Mouse (Mus musculus) testis, postnatal 10 days (tissue): ENCODE data around the gene Col26a1.
"Not testable (repeated sequence)": the region's sequence is repeated elsewhere in the genome, so short reads cannot be mapped to it uniquely, and the experiment has no call there.

Experiments
- DNase-seq: peaks from one replicate; pipeline ENCODE4 v3.0.0; 2021; ENCODE audit warnings: low spot score

Col26a1 gene

DNA sequence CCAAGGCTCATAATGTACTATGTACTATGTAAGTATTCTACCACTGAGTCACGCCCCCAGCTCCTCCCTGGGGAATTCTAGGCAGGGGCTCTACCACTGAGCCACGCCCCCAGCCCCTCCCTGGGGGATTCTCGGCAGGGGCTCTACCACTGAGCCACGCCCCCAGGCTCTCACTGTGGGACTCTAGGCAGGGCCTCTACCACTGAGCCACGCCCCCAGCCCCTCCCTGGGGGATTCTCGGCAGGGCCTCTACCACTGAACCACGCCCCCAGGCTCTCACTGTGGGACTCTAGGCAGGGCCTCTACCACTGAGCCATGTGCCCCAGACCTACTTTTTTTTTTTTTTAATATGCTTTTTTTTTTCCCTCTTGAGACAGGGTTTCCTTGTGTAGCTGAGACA is 129.8 kb downstream of the Col26a1 start:
- DNase-seq: not testable (repeated sequence)

GRCm38 (mm10) chr5:136752104-136752503 is 130.9 kb downstream of the Col26a1 start:
- DNase-seq: no peak

DNA sequence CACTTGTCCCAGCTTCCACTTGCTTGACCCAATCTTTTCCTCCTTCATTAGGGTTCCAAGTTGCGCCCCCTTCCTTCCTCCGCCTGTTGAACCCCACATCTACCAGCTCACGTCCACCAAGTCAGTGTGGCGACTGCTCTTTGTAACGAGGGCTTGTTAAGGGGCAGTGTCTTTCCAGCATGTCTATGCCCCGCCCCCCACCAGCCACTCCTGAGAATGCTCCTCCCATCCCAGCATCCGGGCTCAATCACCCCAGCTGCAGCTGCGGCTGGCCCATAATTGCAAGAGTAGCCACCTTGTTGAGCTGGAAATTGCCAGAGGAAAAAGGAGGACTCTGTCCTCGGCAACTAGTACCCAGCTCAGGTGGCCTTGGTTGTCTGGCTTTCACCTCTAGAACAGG is 136.4 kb downstream of the Col26a1 start:
- no peak for DNase-seq

- no peak for DNase-seq
Measured at GRCm38 (mm10) chr5:136738918-136739317, 144.1 kb downstream of the Col26a1 start.

DNA sequence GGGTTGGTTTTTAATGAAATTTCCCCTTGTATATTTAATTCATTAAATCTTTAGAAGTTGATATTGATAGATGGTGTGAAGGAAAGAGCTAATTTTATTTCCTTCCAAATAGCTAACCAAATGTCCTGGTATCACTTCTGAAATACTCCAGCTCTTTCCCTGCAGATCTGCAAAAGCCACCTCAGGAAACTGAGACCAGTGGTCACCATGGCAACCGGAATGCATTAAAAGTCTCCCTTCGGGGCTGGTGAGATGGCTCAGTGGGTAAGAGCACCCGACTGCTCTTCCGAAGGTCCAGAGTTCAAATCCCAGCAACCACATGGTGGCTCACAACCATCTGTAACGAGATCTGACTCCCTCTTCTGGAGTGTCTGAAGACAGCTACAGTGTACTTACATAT is 156.7 kb downstream of the Col26a1 start:
- DNase-seq: not testable (repeated sequence)

DNA sequence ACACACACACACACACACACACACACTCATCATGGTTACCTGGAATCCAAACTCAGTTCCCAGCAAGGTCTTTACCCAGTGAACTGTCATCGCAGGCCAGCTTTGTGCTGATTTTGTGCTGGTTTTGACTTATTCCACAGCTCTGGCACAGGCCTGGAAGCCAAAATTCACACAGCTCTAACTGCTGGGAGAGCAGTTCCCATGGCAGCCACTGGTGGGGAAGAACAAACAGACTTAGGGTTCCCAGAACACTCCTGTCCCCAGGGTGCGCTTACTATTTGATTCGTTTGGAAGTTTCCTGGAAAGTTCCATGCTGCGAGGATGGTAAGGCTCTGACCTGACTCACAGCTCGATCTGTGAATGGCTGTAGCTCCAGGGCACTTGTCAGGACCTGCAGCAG is 161.4 kb downstream of the Col26a1 start:
- no peak for DNase-seq

GRCm38 (mm10) chr5:136718656-136719055 is 164.4 kb downstream of the Col26a1 start:
- no peak for DNase-seq

- DNase-seq: no peak
Measured at GRCm38 (mm10) chr5:136717573-136717854, 165.5 kb downstream of the Col26a1 start.

DNA sequence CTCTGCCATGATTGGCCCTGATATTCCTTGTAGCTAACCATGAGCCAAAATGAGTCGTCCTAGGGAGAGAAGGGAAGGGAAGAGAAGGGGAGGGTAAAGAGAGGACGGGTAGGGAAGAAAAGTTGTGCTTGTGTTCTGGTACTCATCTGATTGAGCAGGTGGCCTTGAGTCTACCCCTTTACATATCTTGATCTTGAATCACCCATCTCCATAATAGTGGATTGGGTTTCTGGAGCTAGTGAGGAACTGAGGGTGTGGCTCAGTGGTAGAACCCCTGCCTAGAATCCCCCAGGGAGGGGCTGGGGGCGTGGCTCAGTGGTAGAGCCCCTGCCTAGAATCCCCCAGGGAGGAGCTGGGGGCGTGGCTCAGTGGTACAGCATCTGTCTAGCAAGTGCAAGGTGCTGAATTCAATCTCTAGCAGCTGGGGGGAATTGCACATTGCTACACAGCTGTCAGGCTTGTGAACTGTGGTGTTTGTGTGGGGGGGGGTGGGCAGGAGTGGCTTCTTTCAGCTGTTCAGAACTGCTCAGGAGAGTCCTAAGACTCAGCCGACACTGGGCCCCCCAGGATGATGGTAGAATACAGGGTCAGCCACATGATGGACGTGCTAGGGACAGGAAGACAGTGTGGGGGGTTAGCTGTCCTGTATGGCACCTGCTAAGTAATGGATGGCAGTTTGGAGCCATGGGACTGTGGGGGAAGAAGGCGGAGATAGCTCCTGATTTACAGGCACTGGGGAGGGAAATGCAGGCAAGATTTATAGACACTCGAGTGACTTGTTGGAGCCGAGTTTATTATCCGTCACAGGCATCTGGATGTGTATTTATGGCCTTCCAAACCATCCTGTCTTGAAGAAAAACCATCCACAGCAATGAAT is 166.1 kb downstream of the Col26a1 start:
- no peak for DNase-seq

GRCm38 (mm10) chr5:136714879-136715278 is 168.1 kb downstream of the Col26a1 start:
- DNase-seq: peak; percentile 81

DNA sequence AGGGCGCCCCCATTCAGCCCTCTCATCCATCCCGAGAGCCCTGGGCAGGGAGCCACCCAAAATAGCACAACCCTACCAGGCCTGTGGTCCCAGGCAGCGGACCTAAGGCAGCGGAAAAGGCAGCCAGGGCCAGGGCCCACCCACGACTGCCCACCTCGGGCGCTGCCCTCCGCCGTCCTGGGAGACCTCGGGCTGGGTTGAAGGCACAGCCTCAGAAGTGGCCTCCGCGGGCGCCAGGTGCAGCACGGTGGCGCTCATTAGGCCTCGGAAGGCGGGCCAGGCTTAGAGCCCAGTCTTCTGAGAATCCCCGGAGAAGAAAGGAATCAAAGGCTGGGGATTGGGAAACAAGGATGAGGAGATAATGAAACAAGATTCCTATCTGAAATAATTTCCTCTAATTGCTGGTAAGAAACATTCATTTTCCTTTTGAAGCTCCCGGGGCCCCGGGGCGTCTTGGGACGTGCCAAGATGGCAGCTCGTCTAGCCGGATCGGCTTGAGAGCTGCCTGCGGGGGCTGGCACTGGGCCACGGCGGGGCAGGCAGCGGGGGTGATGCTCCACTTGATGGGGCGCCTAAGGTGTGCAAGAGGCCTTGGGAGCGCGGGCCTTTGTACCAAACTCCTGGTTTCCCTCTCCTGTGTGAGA is 168.7 kb downstream of the Col26a1 start:
- DNase-seq: no peak

DNA sequence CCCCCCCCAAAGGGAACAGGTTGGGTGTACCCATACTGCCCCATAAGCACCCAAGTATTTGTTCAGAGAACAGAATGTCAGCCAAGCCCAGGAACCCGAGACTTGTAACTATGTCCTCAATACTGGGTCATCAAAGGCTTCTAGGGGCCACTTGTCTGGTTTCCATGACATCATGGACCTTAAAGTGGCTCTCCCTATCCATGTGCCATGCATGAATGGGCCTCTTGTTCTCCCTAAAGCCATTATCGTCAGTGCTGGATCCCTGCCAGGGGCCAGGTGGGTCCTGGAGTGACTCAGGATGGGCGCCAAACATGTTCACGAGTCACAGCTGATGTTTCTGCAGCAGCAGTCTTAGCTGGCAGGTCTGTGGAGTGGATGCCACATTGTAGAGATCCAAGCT is 172.3 kb downstream of the Col26a1 start:
- DNase-seq: no peak

- no peak for DNase-seq
Measured at GRCm38 (mm10) chr5:136708116-136708515, 174.9 kb downstream of the Col26a1 start.

DNA sequence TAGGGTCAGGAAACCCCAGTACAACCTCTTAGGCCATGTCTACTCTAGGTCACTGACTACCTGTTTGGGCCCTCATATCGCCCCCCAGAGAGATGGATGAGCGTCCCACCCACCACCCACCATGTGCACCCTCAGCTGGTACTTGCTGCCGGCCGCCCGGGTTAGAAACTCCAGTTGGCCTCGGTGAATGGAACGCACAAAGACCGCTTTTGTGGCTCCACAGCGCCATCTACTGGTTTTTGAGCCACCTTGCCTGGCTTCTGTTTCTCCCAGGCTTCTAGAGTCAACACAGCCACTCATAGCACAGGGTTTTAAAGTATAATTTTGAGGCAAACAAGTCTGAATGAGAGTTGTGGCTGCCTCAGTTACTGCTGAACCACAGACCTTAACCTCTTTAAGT is 176.2 kb downstream of the Col26a1 start:
- DNase-seq: peak; percentile 82

- DNase-seq: peak; percentile 65
Measured at GRCm38 (mm10) chr5:136705532-136705931, 177.5 kb downstream of the Col26a1 start.

DNA sequence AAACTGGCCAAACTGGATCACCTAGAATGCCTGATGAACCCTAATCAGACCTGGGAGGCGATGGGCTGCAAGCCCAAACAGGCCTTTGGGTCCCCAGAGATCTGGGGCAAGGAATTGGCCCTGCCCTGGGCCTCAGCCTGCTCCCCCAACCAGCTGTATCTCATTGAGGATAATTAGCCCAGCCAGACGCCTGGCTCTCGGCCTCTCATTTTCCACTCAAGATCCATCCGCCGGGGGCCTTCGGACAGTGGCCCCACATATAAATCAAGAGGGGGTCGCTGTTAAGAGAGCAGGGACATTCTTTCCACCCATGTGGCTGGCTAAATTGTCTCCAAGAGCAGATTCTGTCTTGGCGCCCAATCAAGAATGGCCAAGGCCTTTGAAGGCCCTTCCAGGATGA is 178.9 kb downstream of the Col26a1 start:
- no peak for DNase-seq

DNA sequence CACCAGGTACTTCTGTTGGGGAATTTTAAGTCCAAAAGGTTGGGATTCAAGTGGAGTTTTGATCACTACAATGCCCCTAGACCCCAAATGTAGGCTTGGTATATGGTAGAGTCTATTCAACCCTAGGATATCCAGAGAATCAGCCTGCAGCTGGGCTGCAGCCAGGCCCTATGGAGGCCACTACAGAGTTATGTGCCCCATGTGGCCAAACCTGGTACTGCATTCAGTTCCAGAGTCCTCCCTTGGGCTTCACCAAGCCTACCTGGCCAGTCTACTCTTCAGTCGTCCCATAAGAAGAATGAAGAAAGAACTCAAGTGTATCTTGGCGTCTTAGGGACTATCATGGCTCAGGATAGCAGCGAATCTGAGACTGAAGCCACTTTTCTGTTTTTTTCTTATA is 179.3 kb downstream of the Col26a1 start:
- DNase-seq: peak; percentile 91

- DNase-seq: no peak
Measured at GRCm38 (mm10) chr5:136702159-136702725, 180.8 kb downstream of the Col26a1 start.

DNA sequence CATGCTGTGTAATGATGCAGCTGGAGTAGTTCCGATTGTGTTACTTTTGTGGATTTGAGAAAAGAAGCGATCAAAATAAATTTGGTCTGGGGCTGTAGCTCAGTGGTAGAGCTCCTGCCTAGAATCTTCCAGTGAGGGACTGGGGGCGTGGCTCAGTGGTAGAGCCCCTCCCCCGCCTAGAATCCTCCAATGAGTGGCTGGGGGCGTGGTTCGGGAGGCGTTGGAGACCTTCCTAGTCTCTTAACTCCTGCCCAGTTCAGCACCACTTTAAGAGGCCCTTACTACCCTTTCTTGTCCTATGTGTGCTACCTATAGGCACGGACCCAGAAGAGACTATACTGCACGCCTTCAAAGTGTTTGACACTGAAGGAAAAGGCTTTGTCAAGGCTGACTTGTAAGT is 185.4 kb downstream of the Col26a1 start:
- DNase-seq: no peak

DNA sequence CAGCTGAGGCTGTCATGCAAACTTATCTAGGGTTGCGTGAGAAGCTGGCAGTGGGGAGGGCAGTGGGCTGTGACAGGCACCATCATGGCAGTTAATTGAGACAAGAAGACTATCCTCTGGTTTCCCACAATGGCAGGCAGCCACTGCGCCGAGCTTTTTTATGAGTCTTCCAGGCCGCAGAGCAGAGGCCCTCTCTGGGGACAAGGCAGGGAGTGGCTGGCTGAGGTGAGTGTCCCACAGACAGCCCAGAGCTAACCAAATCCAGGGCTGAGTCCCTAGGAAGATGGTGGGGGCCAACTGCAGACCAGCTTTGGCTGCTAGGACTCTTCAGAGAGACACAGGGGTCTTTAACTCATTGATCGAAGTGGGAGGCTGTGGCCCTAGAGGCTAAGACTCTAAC is 186.5 kb downstream of the Col26a1 start:
- DNase-seq: no peak

GRCm38 (mm10) chr5:136694976-136695375 is 188.0 kb downstream of the Col26a1 start:
- DNase-seq: no peak

DNA sequence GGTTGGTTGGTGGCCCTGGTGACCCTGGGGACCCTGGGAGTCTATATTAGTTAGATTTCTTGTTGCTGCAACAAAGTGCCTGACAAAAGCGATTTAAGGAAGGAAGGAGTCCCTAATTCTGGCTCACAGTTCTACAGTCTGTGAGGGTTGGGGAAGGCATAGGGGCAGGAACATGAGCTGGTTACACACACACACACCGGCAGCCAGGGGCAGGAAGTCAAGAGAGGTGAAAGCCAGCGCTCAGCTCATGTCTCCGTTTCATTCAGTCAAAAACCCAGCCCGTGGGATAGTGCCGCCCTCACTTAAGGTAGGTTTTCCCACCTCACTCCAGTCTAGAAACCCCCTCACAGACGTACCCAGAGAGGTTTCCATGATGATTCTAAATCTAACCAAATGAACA is 189.6 kb downstream of the Col26a1 start:
- DNase-seq: no peak

DNA sequence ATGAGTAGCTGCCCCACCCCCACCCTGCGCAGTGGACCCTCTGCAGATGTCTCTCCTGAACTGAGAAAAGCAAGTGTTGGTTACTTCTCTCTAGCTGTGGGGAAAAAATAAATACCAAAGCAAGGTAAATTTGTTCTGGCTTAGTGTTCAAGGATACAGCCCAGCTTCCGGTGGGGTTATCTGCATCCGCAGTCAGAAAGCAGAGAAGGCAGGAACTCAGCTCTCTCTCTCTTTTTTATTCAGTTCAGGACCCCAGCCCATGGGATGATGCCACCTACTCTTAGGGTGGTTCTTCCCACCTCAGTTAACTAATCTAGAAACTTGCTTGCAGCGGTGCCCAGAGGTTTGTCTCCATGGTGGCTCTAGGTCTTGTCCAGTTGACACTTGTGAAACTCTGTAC is 190.2 kb downstream of the Col26a1 start, which contains the start of gene Myl10:
Myl10 (plus strand) TSS at position 363 of the 400 bp plus-strand sequence.
- no peak for DNase-seq
